Mouse (Mus musculus) heart, embryonic 14.5 days (tissue): ENCODE results near the gene Clmn. TPM values are rescaled to one million over a fixed set of nuclear protein-coding genes. Genes with fewer than 3 reads are reported as not detected.
A peak's percentile ranks its signal among the peaks of the same experiment; 100 is the strongest.

ENCODE experiments used
- ATAC-seq: fragments of 200-750 bp; cut with Nextera tagmentation; 2 replicates; pipeline ENCODE4 v1.8.0; 2017; ENCODE audit warnings: low read depth, moderate TSS enrichment; ENCODE audit not compliant: insufficient number of reproducible peaks, insufficient read depth, low FRiP score
- H3K27ac ChIP-seq, 2 experiments: fragments of 200-500 bp in 1 of 2; fragments of 300-500 bp in 1 of 2; sonication (generic) in 1 of 2; replicated peaks in 1 of 2; 2 replicates each; pipeline ENCODE4 v1.5.1; 2012 to 2014; ENCODE audit warnings: low read depth in 2 of 2, low read length in 2 of 2, control low read depth in 1 of 2, mild to moderate bottlenecking in 1 of 2, mixed read lengths in 1 of 2; ENCODE audit not compliant: control insufficient read depth in 1 of 2, insufficient read depth in 1 of 2
- H3K27me3 ChIP-seq: fragments of 300-500 bp; sonication (generic); 2 replicates; pipeline ENCODE4 v1.6.1; 2014; ENCODE audit warnings: mild to moderate bottlenecking, low read length, control low read depth; ENCODE audit not compliant: control insufficient read depth, insufficient read depth
- H3K36me3 ChIP-seq: fragments of 300-500 bp; sonication (generic); 2 replicates; pipeline ENCODE4 v1.6.1; 2014; ENCODE audit warnings: mild to moderate bottlenecking, control low read depth, low read length, mixed read lengths; ENCODE audit not compliant: control insufficient read depth, insufficient read depth
- H3K4me1 ChIP-seq, 2 experiments: fragments of 200-500 bp in 1 of 2; fragments of 300-500 bp in 1 of 2; sonication (generic) in 1 of 2; 2 replicates each; pipeline ENCODE4 v1.6.1; 2012 to 2014; ENCODE audit warnings: low read length in 2 of 2, control low read depth in 1 of 2, mixed read lengths in 1 of 2; ENCODE audit not compliant: control insufficient read depth in 2 of 2, insufficient read depth in 2 of 2
- H3K4me2 ChIP-seq: fragments of 300-500 bp; sonication (generic); 2 replicates; pipeline ENCODE4 v1.6.1; 2014; ENCODE audit warnings: mild to moderate bottlenecking, low read length
- H3K4me3 ChIP-seq, 2 experiments: fragments of 200-500 bp in 1 of 2; fragments of 300-500 bp in 1 of 2; sonication (generic) in 1 of 2; 2 replicates each; pipeline ENCODE4 v1.5.1; 2012 to 2014; ENCODE audit warnings: low read length in 2 of 2, mild to moderate bottlenecking in 2 of 2, control low read depth in 1 of 2, low read depth in 1 of 2, moderate library complexity in 1 of 2; ENCODE audit not compliant: control insufficient read depth in 1 of 2, insufficient read depth in 1 of 2
- H3K9ac ChIP-seq: fragments of 300-500 bp; sonication (generic); 2 replicates; pipeline ENCODE4 v1.6.1; 2014; ENCODE audit warnings: mild to moderate bottlenecking, low read length
- H3K9me3 ChIP-seq: fragments of 300-500 bp; sonication (generic); 2 replicates; pipeline ENCODE4 v1.6.1; 2016; ENCODE audit warnings: low read length, control low read depth; ENCODE audit not compliant: control insufficient read depth
- WGBS: fragments of 180-500 bp; shearing (Covaris S2); extraction: QIAGEN DNeasy Blood & Tissue Kit; methylation state at CpG from one replicate; pipeline ENCODE4 v1.1.7; 2014; 5-methylcytosine and 5-hydroxymethylcytosine counted together
- polyA plus RNA-seq: library from polyadenylated mRNA; unstranded; fragments of >200 nt; fragmentation: Nextera tagmentation; extraction: Ambion mirVana; gene quantifications from 2 replicates; pipeline ENCODE4 v1.2.1, GENCODE M21; 2014

The Clmn gene
- polyA plus RNA-seq, 1 experiment from 2014 or later, result 0.49 TPM

DNA sequence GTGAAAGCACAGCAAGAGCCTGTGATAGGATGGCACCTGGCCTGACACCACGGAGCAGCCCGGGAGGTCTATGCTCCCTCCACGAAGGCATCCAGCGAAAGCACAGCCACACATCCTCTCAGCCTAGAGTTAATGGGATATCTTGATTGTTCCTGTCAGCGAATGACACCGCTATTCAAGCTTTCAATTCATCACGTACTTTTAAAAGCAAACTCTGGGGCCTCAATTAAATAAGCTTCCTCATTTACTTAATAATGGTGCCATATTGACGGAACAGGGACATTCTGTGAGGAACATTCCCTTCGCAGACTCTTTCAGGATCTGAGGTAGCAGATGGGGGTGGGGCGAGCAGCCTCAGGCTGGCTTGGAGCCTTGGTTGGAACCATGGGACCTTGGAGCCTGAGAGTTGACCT, 14.7 kb upstream of the Clmn start:
- no peak overlapping the region for H3K4me2 ChIP-seq
- no peak overlapping the region for H3K9ac ChIP-seq
- H3K4me3 ChIP-seq, result no peak overlapping the region
- H3K36me3 ChIP-seq, result no peaks in the 10 kb centered on the region
- H3K9me3 ChIP-seq, result peaks cover 4% of the 10 kb centered on the region
- no peak for ATAC-seq
- no peak overlapping the region for H3K27ac ChIP-seq
- no peaks in the 10 kb centered on the region for H3K4me1 ChIP-seq
- 58% methylated on average over 10 of the region's 10 CpGs for WGBS
- H3K27me3 ChIP-seq, result no peaks in the 10 kb centered on the region

DNA sequence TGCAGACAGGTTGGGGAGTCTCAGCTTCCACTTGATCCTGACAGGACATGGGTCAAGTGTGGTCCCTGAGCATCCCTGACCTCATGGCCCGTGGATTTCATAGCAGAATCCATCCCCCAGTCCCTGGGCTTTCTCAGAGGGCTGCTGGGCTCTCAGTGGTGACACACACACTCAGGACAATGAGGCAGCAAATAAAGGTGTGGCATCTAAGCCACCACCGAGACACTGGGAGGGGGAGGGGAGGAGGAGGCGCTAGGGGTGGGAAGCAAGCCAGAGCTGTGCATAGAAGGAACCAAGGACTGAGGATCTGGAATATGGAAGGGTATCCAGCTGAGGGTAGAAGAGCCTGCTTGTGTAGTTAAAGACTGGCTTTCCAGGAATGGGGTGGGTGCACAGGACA, 11.2 kb upstream of the Clmn start:
- 0 out of 2 replicates have a peak, but pooled peaks cover 2% of the 10 kb centered on the region for H3K9me3 ChIP-seq
- no peaks in the 10 kb centered on the region for H3K4me1 ChIP-seq
- H3K4me2 ChIP-seq, result no peak overlapping the region
- ATAC-seq, result no peak; the same call in 1 of the 2 replicates
- H3K27me3 ChIP-seq, result no peaks in the 10 kb centered on the region
- no peaks in the 10 kb centered on the region for H3K36me3 ChIP-seq
- no peak overlapping the region for H3K27ac ChIP-seq
- WGBS, result 43% methylated on average over 3 of the region's 3 CpGs
- H3K9ac ChIP-seq, result no peak overlapping the region
- H3K4me3 ChIP-seq, result no peak overlapping the region

DNA sequence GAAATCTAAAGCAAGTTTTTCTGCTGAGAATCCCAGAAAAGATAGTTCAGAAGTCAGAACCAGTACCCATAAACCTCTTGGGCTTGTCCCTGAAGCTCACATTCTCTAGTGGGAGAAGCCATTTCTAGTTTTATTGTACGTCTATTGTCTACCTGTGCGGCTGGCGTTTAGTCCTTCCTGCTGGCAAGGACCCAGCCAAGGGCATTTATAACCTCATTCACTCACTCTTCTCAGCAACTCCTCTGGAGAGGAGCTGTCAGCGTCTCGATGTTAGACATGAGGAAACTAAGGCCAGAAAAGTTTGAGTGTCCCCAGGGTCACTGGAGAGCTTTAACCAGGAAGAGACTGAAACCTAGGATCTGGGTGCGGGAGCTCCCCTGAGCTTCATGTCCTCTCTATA, 7.1 kb upstream of the Clmn start:
- no peaks in the 10 kb centered on the region for H3K4me1 ChIP-seq
- 0 out of 2 replicates have a peak, but pooled peaks cover 4% of the 10 kb centered on the region for H3K27me3 ChIP-seq
- H3K4me3 ChIP-seq, result no peak overlapping the region
- 0 out of 2 replicates have a peak, but pooled peaks cover 2% of the 10 kb centered on the region for H3K9me3 ChIP-seq
- WGBS, result 73% methylated on average over 6 of the region's 6 CpGs
- no peak overlapping the region for H3K4me2 ChIP-seq
- H3K36me3 ChIP-seq, result no peaks in the 10 kb centered on the region
- ATAC-seq, result no peak
- no peak overlapping the region for H3K9ac ChIP-seq
- H3K27ac ChIP-seq, result no peak overlapping the region

DNA sequence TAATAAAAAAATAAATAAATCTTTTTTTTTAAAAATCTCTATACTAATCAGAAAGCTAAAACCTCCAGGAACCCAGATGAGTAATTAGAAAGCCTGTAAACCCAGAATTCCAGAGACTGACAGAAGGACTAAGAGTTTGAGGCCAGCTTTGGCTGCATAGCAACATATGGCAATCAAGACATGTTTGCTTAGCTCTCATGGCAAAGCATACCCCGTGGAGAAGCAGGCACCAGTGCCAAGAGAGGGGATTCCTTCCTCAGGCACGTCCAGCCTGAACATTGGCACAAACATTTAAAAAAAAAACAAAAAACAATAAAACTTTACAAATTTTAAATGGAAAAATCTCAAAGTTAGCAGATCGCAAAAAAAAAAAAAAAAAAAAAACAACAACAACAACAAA, 4.9 kb upstream of the Clmn start:
- H3K4me2 ChIP-seq, result no peak overlapping the region
- 0 out of 2 replicates have a peak, but pooled peaks cover 2% of the 10 kb centered on the region for H3K9me3 ChIP-seq
- 76% methylated on average over 3 of the region's 3 CpGs for WGBS
- peaks cover 7% of the 10 kb centered on the region; the same call in 1 of the 2 replicates for H3K27me3 ChIP-seq
- H3K4me3 ChIP-seq, result no peak overlapping the region
- H3K9ac ChIP-seq, result no peak overlapping the region
- H3K27ac ChIP-seq, result no peak overlapping the region
- no peaks in the 10 kb centered on the region for H3K36me3 ChIP-seq
- H3K4me1 ChIP-seq, result peaks cover 3 to 5% of the 10 kb centered on the region in 2 experiments; a peak in 2 of 4 replicates
- ATAC-seq, result no peak

DNA sequence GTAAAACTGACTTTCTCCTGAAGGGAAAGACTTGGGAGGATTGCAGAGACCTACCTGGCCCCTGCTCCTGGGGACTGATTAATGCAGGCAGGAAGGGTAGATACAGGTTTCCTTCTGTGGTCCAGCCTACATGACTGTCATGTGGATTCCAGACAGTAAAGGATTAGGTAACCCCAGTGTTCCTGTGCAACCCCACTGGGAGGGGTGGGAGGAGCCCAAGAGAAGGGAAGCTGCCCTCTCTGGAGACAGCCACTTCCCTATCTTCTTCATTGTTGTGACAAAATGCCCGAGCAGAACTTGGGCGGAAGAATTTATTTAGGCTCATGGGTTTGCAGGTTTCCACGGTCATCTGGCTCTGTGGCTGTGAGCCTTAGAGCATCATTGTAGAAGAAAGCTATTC, 3.6 kb upstream of the Clmn start:
- Histone ChIP-seq H3K9ac (no peak overlapping the region), H3K9me3 (no peaks in the 10 kb centered on the region), H3K4me1 (peaks cover 5 to 7% of the 10 kb centered on the region in 2 experiments; a peak in 2 of 4 replicates), H3K27me3 (peaks cover 11% of the 10 kb centered on the region; the same call in 1 of the 2 replicates), H3K4me2 (no peak overlapping the region), H3K4me3 (no peak overlapping the region), H3K36me3 (no peaks in the 10 kb centered on the region), H3K27ac (no peak overlapping the region)
- ATAC-seq, result no peak
- WGBS, result 60% methylated on average over 3 of the region's 3 CpGs

DNA sequence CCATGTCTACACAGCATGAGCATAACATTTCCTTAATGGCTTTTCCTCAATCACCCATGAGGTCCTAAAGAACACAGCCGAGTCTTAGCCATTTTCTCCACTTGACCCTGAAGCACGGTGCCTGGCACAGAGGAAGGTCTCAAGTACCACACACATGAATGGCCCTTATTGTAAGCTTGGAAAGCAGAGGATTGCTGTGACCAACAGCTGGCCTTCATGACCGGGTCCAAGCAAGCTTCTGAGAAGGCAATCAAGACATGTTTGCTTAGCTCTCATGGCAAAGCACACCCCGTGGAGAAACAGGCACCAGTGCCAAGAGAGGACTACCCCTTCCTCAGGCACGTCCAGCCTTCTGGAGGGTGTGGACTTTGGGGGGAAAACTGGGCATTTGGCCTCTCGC, 3.0 kb upstream of the Clmn start:
- peaks cover 11% of the 10 kb centered on the region; the same call in 1 of the 2 replicates for H3K27me3 ChIP-seq
- H3K4me3 ChIP-seq, result no peak overlapping the region
- peaks cover 5 to 7% of the 10 kb centered on the region in 2 experiments; a peak in 2 of 4 replicates for H3K4me1 ChIP-seq
- WGBS, result 80% methylated on average over 6 of the region's 6 CpGs
- H3K9me3 ChIP-seq, result 0 out of 2 replicates have a peak, but pooled peaks cover 1% of the 10 kb centered on the region
- no peak for ATAC-seq
- H3K36me3 ChIP-seq, result no peaks in the 10 kb centered on the region
- H3K27ac ChIP-seq, result no peak overlapping the region
- H3K9ac ChIP-seq, result no peak overlapping the region
- no peak overlapping the region for H3K4me2 ChIP-seq

DNA sequence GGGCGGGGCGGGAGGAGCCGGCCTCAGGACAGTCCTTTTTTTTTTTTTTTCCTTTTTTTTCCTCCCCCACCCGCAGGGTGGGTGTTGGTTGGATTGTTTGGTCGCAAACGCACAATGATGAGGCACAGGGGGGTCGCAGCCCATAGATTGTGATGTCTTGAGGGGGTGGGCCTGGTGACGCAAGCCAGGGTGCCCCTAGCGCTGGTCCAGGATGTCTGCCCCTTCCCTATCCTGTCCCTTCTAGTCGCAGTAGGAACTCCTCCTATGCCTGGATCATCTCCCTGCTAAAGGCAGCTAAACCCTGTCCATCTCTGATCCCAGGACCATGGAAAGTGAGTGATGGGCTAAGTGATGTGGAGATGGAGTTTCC, 275 bp upstream of the Clmn start:
- peaks cover 5 to 7% of the 10 kb centered on the region in 2 experiments; a peak in 2 of 4 replicates for H3K4me1 ChIP-seq
- peak overlapping the region; percentile 100 for H3K4me2 ChIP-seq
- no peaks in the 10 kb centered on the region for H3K36me3 ChIP-seq
- 0 out of 2 replicates have a peak, but pooled peaks cover 4% of the 10 kb centered on the region for H3K9me3 ChIP-seq
- peak overlapping the region; percentile 46 to 74 for H3K4me3 ChIP-seq
- peaks cover 11% of the 10 kb centered on the region; the same call in 1 of the 2 replicates for H3K27me3 ChIP-seq
- H3K9ac ChIP-seq, result peak overlapping the region; percentile 77
- ATAC-seq, result no peak
- no peak overlapping the region for H3K27ac ChIP-seq
- 2% methylated on average over 7 of the region's 10 CpGs for WGBS

DNA sequence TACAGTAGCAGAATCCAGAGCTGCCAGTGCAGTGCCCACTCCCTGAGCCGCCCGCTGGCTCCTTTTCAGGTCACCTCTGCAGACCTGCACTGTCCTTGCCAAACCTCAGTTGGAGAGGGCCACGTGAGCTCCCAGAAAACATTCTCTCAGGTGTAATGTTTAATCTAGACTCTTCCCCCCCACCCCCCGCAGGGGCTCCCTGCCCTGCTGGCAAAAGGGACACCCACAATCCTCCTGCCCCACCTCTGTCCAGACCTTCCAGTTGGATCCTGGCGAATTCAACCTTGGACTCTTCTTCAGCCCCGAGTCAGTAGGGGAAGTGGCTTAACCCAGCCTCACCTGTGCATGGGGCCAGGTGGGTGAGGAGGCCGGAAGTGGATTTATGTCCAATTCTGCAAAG, 1.2 kb downstream of the Clmn start:
- Histone ChIP-seq H3K9ac (no peak overlapping the region), H3K27ac (no peak overlapping the region), H3K36me3 (no peaks in the 10 kb centered on the region), H3K4me3 (no peak overlapping the region), H3K9me3 (0 out of 2 replicates have a peak, but pooled peaks cover 4% of the 10 kb centered on the region), H3K4me2 (no peak overlapping the region), H3K27me3 (peaks cover 11% of the 10 kb centered on the region; the same call in 1 of the 2 replicates), H3K4me1 (peaks cover 5 to 7% of the 10 kb centered on the region in 2 experiments; a peak in 2 of 4 replicates)
- WGBS, result 76% methylated on average over 7 of the region's 7 CpGs
- no peak for ATAC-seq
